Mouse (Mus musculus) embryonic facial prominence, embryonic 15.5 days (tissue): ENCODE measurements around the gene Dzip1. TPM values are rescaled to one million over a fixed set of nuclear protein-coding genes. Genes with fewer than 3 reads are reported as not detected.

Source experiments
- ATAC-seq: fragments of 200-750 bp; cut with Nextera tagmentation; 2 replicates; pipeline ENCODE4 v1.8.0; 2017; ENCODE audit warnings: low read depth, moderate TSS enrichment; ENCODE audit not compliant: insufficient number of reproducible peaks, low FRiP score, low TSS enrichment
- H3K27ac ChIP-seq: fragments of 300-500 bp; sonication (generic); replicated peaks from 2 replicates; pipeline ENCODE4 v1.5.1; 2015; ENCODE audit warnings: mild to moderate bottlenecking, inconsistent platforms
- H3K27me3 ChIP-seq: fragments of 300-500 bp; sonication (generic); 2 replicates; pipeline ENCODE4 v1.6.1; 2015; ENCODE audit warnings: inconsistent platforms
- H3K36me3 ChIP-seq: fragments of 300-500 bp; sonication (generic); 2 replicates; pipeline ENCODE4 v1.6.1; 2015; ENCODE audit warnings: mild to moderate bottlenecking, inconsistent platforms
- H3K4me1 ChIP-seq: fragments of 300-500 bp; sonication (generic); 2 replicates; pipeline ENCODE4 v1.6.1; 2015; ENCODE audit warnings: inconsistent platforms
- H3K4me2 ChIP-seq: fragments of 300-500 bp; sonication (generic); replicated peaks from 2 replicates; pipeline ENCODE4 v1.6.1; 2015; ENCODE audit warnings: mild to moderate bottlenecking, inconsistent platforms
- H3K4me3 ChIP-seq: fragments of 300-500 bp; sonication (generic); replicated peaks from 2 replicates; pipeline ENCODE4 v1.5.1; 2015; ENCODE audit warnings: mild to moderate bottlenecking, inconsistent platforms
- H3K9ac ChIP-seq: fragments of 300-500 bp; sonication (generic); 2 replicates; pipeline ENCODE4 v1.6.1; 2015; ENCODE audit warnings: inconsistent platforms
- H3K9me3 ChIP-seq: fragments of 300-500 bp; sonication (generic); replicated peaks from 2 replicates; pipeline ENCODE4 v1.6.1; 2016; ENCODE audit warnings: inconsistent platforms
- WGBS: fragments of 180-500 bp; shearing (Covaris S2); methylation state at CpG from one replicate; pipeline ENCODE4 v1.1.7; 2015; 5-methylcytosine and 5-hydroxymethylcytosine counted together
- polyA plus RNA-seq: library from polyadenylated mRNA; unstranded; fragments of >200 nt; fragmentation: Nextera tagmentation; extraction: Ambion mirVana; gene quantifications from 2 replicates; pipeline ENCODE4 v1.2.1, GENCODE M21; 2015

Dzip1 gene
- polyA plus RNA-seq, 1 experiment from 2014 or later, result 24.0 TPM

GRCm38 (mm10) chr14:118922251-118922650, 3.0 kb downstream of the Dzip1 start:
- Histone ChIP-seq H3K9me3 (no peaks in the 10 kb centered on the region), H3K4me3 (peak overlapping the region; percentile 42), H3K9ac (peak overlapping the region; percentile 9; the same call in 1 of the 2 replicates), H3K27me3 (no peaks in the 10 kb centered on the region), H3K4me2 (peak overlapping the region; percentile 88), H3K4me1 (peaks cover 36% of the 10 kb centered on the region), H3K36me3 (no peaks in the 10 kb centered on the region; the same call in 1 of the 2 replicates), H3K27ac (no peak overlapping the region)
- 26% methylated on average over 22 of the region's 22 CpGs for WGBS
- no peak for ATAC-seq

GRCm38 (mm10) chr14:118920654-118921053, 4.6 kb downstream of the Dzip1 start:
- 60% methylated on average over 7 of the region's 7 CpGs for WGBS
- Histone ChIP-seq H3K9ac (no peak overlapping the region), H3K27ac (no peak overlapping the region), H3K4me3 (no peak overlapping the region), H3K36me3 (no peaks in the 10 kb centered on the region; the same call in 1 of the 2 replicates), H3K4me2 (no peak overlapping the region), H3K4me1 (peaks cover 31% of the 10 kb centered on the region), H3K9me3 (no peaks in the 10 kb centered on the region), H3K27me3 (no peaks in the 10 kb centered on the region)
- no peak for ATAC-seq

- no peak overlapping the region for H3K4me3 ChIP-seq
- H3K9me3 ChIP-seq, result no peaks in the 10 kb centered on the region
- H3K27me3 ChIP-seq, result no peaks in the 10 kb centered on the region
- no peak overlapping the region for H3K27ac ChIP-seq
- H3K36me3 ChIP-seq, result no peaks in the 10 kb centered on the region; the same call in 1 of the 2 replicates
- no peak for ATAC-seq
- peaks cover 21% of the 10 kb centered on the region for H3K4me1 ChIP-seq
- H3K9ac ChIP-seq, result no peak overlapping the region
- no peak overlapping the region for H3K4me2 ChIP-seq
- 69% methylated on average over 8 of the region's 8 CpGs for WGBS
These were observed 6.2 kb downstream of the Dzip1 start for GRCm38 (mm10) chr14:118919025-118919424.

GRCm38 (mm10) chr14:118913651-118914050, 11.6 kb downstream of the Dzip1 start:
- H3K36me3 ChIP-seq, result peaks cover 12% of the 10 kb centered on the region
- H3K9me3 ChIP-seq, result no peaks in the 10 kb centered on the region
- H3K4me1 ChIP-seq, result 0 out of 2 replicates have a peak, but pooled peaks cover 3% of the 10 kb centered on the region
- no peak for ATAC-seq
- no peaks in the 10 kb centered on the region for H3K27me3 ChIP-seq
- H3K27ac ChIP-seq, result no peak overlapping the region
- H3K9ac ChIP-seq, result no peak overlapping the region
- WGBS, result 45% methylated on average over 5 of the region's 5 CpGs
- H3K4me2 ChIP-seq, result no peak overlapping the region
- H3K4me3 ChIP-seq, result no peak overlapping the region

- Histone ChIP-seq H3K27me3 (no peaks in the 10 kb centered on the region), H3K4me3 (no peak overlapping the region), H3K27ac (no peak overlapping the region), H3K9me3 (no peaks in the 10 kb centered on the region), H3K4me2 (no peak overlapping the region), H3K4me1 (0 out of 2 replicates have a peak, but pooled peaks cover 3% of the 10 kb centered on the region), H3K9ac (no peak overlapping the region), H3K36me3 (peaks cover 27% of the 10 kb centered on the region)
- WGBS, result 86% methylated on average over 6 of the region's 6 CpGs
- no peak for ATAC-seq
These were observed 13.7 kb downstream of the Dzip1 start for GRCm38 (mm10) chr14:118911521-118911920.

- Histone ChIP-seq H3K36me3 (peaks cover 29% of the 10 kb centered on the region), H3K9me3 (no peaks in the 10 kb centered on the region), H3K27me3 (no peaks in the 10 kb centered on the region), H3K4me3 (no peak overlapping the region), H3K27ac (no peak overlapping the region), H3K4me1 (0 out of 2 replicates have a peak, but pooled peaks cover 3% of the 10 kb centered on the region), H3K9ac (no peak overlapping the region), H3K4me2 (no peak overlapping the region)
- 60% methylated on average over 29 of the region's 29 CpGs for WGBS
- ATAC-seq, result 0 out of 2 replicates have a peak, but pooled peaks have one; percentile 45
These were observed 14.7 kb downstream of the Dzip1 start for GRCm38 (mm10) chr14:118910332-118911222.

GRCm38 (mm10) chr14:118909872-118910271, 15.4 kb downstream of the Dzip1 start:
- Histone ChIP-seq H3K27me3 (no peaks in the 10 kb centered on the region), H3K4me1 (0 out of 2 replicates have a peak, but pooled peaks cover 3% of the 10 kb centered on the region), H3K27ac (no peak overlapping the region), H3K9me3 (no peaks in the 10 kb centered on the region), H3K36me3 (peaks cover 29% of the 10 kb centered on the region), H3K4me3 (no peak overlapping the region), H3K4me2 (no peak overlapping the region), H3K9ac (no peak overlapping the region)
- no peak for ATAC-seq
- 74% methylated on average over 8 of the region's 8 CpGs for WGBS

- WGBS, result 79% methylated on average over 8 of the region's 8 CpGs
These were observed 17.7 kb downstream of the Dzip1 start for GRCm38 (mm10) chr14:118907592-118907991.

GRCm38 (mm10) chr14:118903867-118904562, 21.2 kb downstream of the Dzip1 start:
- no peak overlapping the region for H3K27ac ChIP-seq
- no peaks in the 10 kb centered on the region for H3K27me3 ChIP-seq
- no peak for ATAC-seq
- H3K4me2 ChIP-seq, result no peak overlapping the region
- H3K9me3 ChIP-seq, result 0 out of 2 replicates have a peak, but pooled peaks cover 2% of the 10 kb centered on the region
- peaks cover 66% of the 10 kb centered on the region for H3K36me3 ChIP-seq
- no peaks in the 10 kb centered on the region for H3K4me1 ChIP-seq
- H3K9ac ChIP-seq, result no peak overlapping the region
- no peak overlapping the region for H3K4me3 ChIP-seq
- WGBS, result 50% methylated on average over 6 of the region's 6 CpGs

More at GRCm38 (mm10) chr14:118907592-118907991, 17.7 kb downstream of the Dzip1 start:
- no peak for ATAC-seq
- H3K4me2 ChIP-seq, result no peak overlapping the region
- peaks cover 42% of the 10 kb centered on the region for H3K36me3 ChIP-seq
- no peaks in the 10 kb centered on the region for H3K27me3 ChIP-seq
- H3K4me1 ChIP-seq, result no peaks in the 10 kb centered on the region
- no peaks in the 10 kb centered on the region for H3K9me3 ChIP-seq
- no peak overlapping the region for H3K4me3 ChIP-seq
- H3K27ac ChIP-seq, result no peak overlapping the region
- no peak overlapping the region for H3K9ac ChIP-seq

GRCm38 (mm10) chr14:118903397-118903796, 21.9 kb downstream of the Dzip1 start:
- Histone ChIP-seq H3K9me3 (0 out of 2 replicates have a peak, but pooled peaks cover 2% of the 10 kb centered on the region), H3K36me3 (peaks cover 68% of the 10 kb centered on the region), H3K27me3 (no peaks in the 10 kb centered on the region), H3K4me2 (no peak overlapping the region), H3K27ac (no peak overlapping the region), H3K4me3 (no peak overlapping the region), H3K4me1 (no peaks in the 10 kb centered on the region), H3K9ac (no peak overlapping the region)
- WGBS, result 87% methylated on average over 3 of the region's 3 CpGs
- ATAC-seq, result no peak; the same call in 1 of the 2 replicates

GRCm38 (mm10) chr14:118900911-118901310, 24.3 kb downstream of the Dzip1 start:
- WGBS, result 100% methylated on average over 1 of the region's 1 CpGs
- peaks cover 57% of the 10 kb centered on the region for H3K36me3 ChIP-seq

More at GRCm38 (mm10) chr14:118900911-118901310, 24.3 kb downstream of the Dzip1 start:
- Histone ChIP-seq H3K4me3 (no peak overlapping the region), H3K4me1 (no peaks in the 10 kb centered on the region), H3K9me3 (0 out of 2 replicates have a peak, but pooled peaks cover 2% of the 10 kb centered on the region), H3K9ac (no peak overlapping the region), H3K4me2 (no peak overlapping the region), H3K27ac (no peak overlapping the region), H3K27me3 (no peaks in the 10 kb centered on the region)
- ATAC-seq, result no peak
